8 mouse cellular contexts compared by ENCODE assay signal in the genomic region with DNA sequence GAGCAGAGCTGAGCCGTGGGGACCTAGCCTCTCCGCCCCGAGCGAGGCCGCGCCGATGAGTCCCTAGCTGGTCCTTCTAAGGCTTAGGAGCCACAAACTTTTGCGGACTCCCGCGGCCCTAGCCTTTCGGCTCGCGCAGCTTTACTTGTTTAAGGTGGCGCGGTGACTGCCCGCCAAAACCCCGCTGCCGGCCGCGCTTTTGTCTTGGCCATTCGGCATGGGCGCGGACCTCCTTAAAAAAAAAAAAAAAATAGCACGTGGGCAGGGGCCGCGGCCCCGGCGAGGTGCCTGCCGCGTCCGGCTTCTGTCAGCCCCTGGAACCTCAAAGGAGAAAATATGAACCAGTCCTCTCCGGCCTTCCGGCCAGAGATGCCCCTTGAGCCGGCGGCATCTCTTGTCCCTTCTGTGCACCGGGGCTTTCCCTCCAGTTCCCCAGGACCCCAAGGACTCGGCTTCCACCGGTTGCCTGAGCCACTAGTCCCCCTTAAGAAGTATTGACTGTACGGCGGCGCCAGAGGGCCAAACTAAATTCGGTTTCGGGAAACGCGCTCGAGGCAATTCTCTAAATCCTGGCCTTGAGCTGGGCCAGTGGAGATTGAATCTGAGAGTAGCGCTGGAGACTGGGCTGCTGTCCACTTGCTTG. TPM values are rescaled to one million over a fixed set of nuclear protein-coding genes. Genes with fewer than 3 reads are reported as not detected.
DNase-seq lines count a peak whose midpoint lies in the region; ATAC-seq lines count a peak whose summit lies in the region.

No protein-coding gene starts in this region.

- ATAC-seq in intestine, embryonic 16.5 days, result peak; percentile 54

- no peaks in the 10 kb centered on the region for H3K36me3 ChIP-seq in intestine, embryonic 16.5 days (ENCODE audit: control insufficient read depth, insufficient read depth, low read length)

- peak overlapping the region; percentile 93 for H3K4me2 ChIP-seq in intestine, embryonic 16.5 days (ENCODE audit: low read depth, low read length)

- peak overlapping the region; percentile 90 for H3K27ac ChIP-seq in intestine, embryonic 16.5 days (ENCODE audit: low read length)

- H3K4me1 ChIP-seq in intestine, embryonic 16.5 days (ENCODE audit: control insufficient read depth, insufficient read depth, low read length), result 0 out of 2 replicates have a peak, but pooled peaks cover 14% of the 10 kb centered on the region

- H3K27me3 ChIP-seq in intestine, embryonic 16.5 days (replicated peaks; ENCODE audit: control insufficient read depth, insufficient read depth, low read length), result peaks cover 29% of the 10 kb centered on the region

- WGBS in intestine, embryonic 16.5 days, result under 1% methylated on average over 47 of the region's 47 CpGs

- intact Hi-C loops in gastrocnemius, postnatal 36 days (cut with DNase I), result no loop called here
- intact Hi-C loops in left cerebral cortex, postnatal 25 days (cut with DNase I), result loop anchor here (1.0 kb wide), 1 partner anchor 1077 kb away; no protein-coding TSS in a partner anchor

- peak; percentile 94 to 99 for DNase-seq in adrenal gland, adult (ENCODE audit: inconsistent age in 2 of 2, low spot score in 1 of 2)
- peak; percentile 96 for DNase-seq in embryo, embryonic 10 days (ENCODE audit: low spot score)
- peak; percentile 94 to 97 for DNase-seq in gastrocnemius, postnatal 36 days
- peak; percentile 90 for DNase-seq in left cerebral cortex, postnatal 25 days (ENCODE audit: low spot score in 2 of 2)
- peak; percentile 94 for DNase-seq in mesoderm, embryonic 11.5 days (ENCODE audit: low read depth, low spot score)
- peak; percentile 78 to 79 for DNase-seq in right cerebral cortex, postnatal 36 days (ENCODE audit: low spot score in 2 of 2)
- DNase-seq in urinary bladder, postnatal 4 days (ENCODE audit: low spot score in 2 of 2), result peak; percentile 88 to 93

- peak overlapping the region; percentile 85 for H3K9ac ChIP-seq in intestine, embryonic 16.5 days (ENCODE audit: low read depth, low read length)

- peak overlapping the region; percentile 87 for H3K4me3 ChIP-seq in intestine, embryonic 16.5 days (ENCODE audit: low read length)

- H3K9me3 ChIP-seq in intestine, embryonic 16.5 days (ENCODE audit: control insufficient read depth, low read length), result no peaks in the 10 kb centered on the region

RNA-seq across cellular contexts. Expression of gene Satb2, which starts 5.4 kb away (rescaled TPM):
- total RNA-seq in gastrocnemius, postnatal 36 days (2021), result under 1 TPM; 0.26 to 0.62 TPM
- 2.1 and 2.6 TPM in 2 replicates for polyA plus RNA-seq in intestine, embryonic 16.5 days (2015; fragmentation: Nextera tagmentation; extraction: Ambion mirVana)
- total RNA-seq in left cerebral cortex, postnatal 25 days (2021), result 10 to 100 TPM; 79.0 to 85.6 TPM

Comparison
In these comparisons a context has a peak if more than half of its experiments do, and no peak if none do; other contexts are left out.
1. Peak in every context shown above with its lines: DNase-seq, ATAC-seq, H3K4me3 ChIP-seq and H3K27ac ChIP-seq.
2. RNA of gene Satb2, which starts 5.4 kb away (total RNA-seq): 79.0 to 85.6 TPM in left cerebral cortex, postnatal 25 days; 0.26 to 0.62 TPM in gastrocnemius, postnatal 36 days; every median in the first group is over 10 times any median in the second.